Mouse (Mus musculus) testis, adult 2 months (tissue): ENCODE data around the gene Tom1.

Experiments
- CTCF ChIP-seq: fragments of 200-500 bp; IDR thresholded peaks from 2 replicates; pipeline ENCODE4 v1.5.1; 2012; ENCODE audit warnings: low read depth, mild to moderate bottlenecking, inconsistent platforms, low read length, moderate library complexity; ENCODE audit not compliant: control insufficient read depth, insufficient read depth, insufficient replicate concordance
- POLR2A ChIP-seq: fragments of 200-500 bp; IDR thresholded peaks from 2 replicates; pipeline ENCODE4 v1.6.1; 2012; ENCODE audit warnings: low read depth, mild to moderate bottlenecking, inconsistent platforms, low read length, moderate library complexity; ENCODE audit not compliant: control insufficient read depth

DNA sequence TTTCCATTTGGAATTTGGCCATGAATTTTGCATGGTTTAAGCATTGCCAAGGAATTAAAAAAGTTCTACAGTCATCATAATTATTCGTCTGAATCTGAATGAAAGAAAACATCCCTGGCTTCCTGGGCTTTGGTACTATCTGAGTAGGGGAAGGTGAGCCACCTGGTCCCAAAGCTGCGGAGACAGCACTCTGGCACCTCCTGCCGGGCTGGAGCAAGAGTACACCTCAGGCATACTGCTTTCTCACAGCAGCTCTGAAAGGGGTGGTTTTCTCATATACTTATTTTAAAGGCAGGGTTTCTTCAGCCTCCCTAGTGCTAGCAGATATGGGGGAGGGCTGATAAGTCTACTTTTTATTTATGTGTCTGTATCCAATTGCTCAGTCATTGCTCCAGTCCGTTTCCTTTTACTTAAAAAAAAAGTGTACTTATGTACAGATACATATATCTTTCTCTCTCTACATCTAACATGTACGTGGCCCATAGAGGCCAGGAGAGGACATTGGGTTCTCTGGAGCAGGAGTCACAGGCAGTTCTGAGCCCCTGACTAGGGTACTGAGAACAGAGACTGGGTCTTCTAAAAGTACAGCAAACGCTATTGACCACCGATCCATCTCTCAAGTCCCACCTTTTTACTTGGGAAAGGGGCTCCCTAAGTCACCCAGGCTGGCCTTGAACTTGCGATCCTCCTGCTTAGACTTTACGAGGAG lies 75.2 kb downstream of the Tom1 start:
- TF ChIP-seq CTCF (peak; percentile 78; the same call in 1 of the 2 replicates), POLR2A (no peak)
